Mouse (Mus musculus) heart, postnatal 0 days (tissue): ENCODE results near the gene Ttc19. TPM values are rescaled to one million over a fixed set of nuclear protein-coding genes. Genes with fewer than 3 reads are reported as not detected.

ENCODE experiments used
- ATAC-seq: fragments of 200-750 bp; cut with Nextera tagmentation; 2 replicates; pipeline ENCODE4 v1.8.0; 2017; ENCODE audit warnings: low read depth, moderate number of reproducible peaks, moderate library complexity; ENCODE audit not compliant: insufficient read depth
- DNase-seq: peaks from one replicate; pipeline ENCODE4 v3.0.0-alpha.2; 2016; ENCODE audit warnings: low spot score
- H3K27ac ChIP-seq: fragments of 300-500 bp; sonication (generic); 2 replicates; pipeline ENCODE4 v1.5.1; 2014; ENCODE audit warnings: low read depth, mild to moderate bottlenecking
- H3K27me3 ChIP-seq: fragments of 300-500 bp; sonication (generic); 2 replicates; pipeline ENCODE4 v1.6.1; 2014; ENCODE audit warnings: low read length, mixed read lengths; ENCODE audit not compliant: control insufficient read depth, insufficient read depth
- H3K36me3 ChIP-seq: fragments of 300-500 bp; sonication (generic); replicated peaks from 2 replicates; pipeline ENCODE4 v1.6.1; 2014; ENCODE audit warnings: low read length, mixed read lengths; ENCODE audit not compliant: control insufficient read depth, insufficient read depth
- H3K4me1 ChIP-seq: fragments of 300-500 bp; sonication (generic); 2 replicates; pipeline ENCODE4 v1.6.1; 2014; ENCODE audit warnings: antibody characterized with exemption; ENCODE audit not compliant: control insufficient read depth, insufficient read depth
- H3K4me2 ChIP-seq: fragments of 300-500 bp; sonication (generic); 2 replicates; pipeline ENCODE4 v1.6.1; 2014; ENCODE audit warnings: low read depth, mild to moderate bottlenecking, low read length, moderate library complexity
- H3K4me3 ChIP-seq: fragments of 300-500 bp; sonication (generic); 2 replicates; pipeline ENCODE4 v1.5.1; 2014; ENCODE audit warnings: low read depth, low read length
- H3K9ac ChIP-seq: fragments of 300-500 bp; sonication (generic); replicated peaks from 2 replicates; pipeline ENCODE4 v1.6.1; 2014; ENCODE audit warnings: low read depth, low read length, mixed read lengths
- H3K9me3 ChIP-seq: fragments of 300-500 bp; sonication (generic); replicated peaks from 2 replicates; pipeline ENCODE4 v1.6.1; 2016; ENCODE audit warnings: low read length; ENCODE audit not compliant: control insufficient read depth
- CTCF ChIP-seq: IDR thresholded peaks from 2 replicates; pipeline ENCODE4 v1.5.1; 2016; ENCODE audit warnings: antibody characterized with exemption, control low read depth, low read depth
- EP300 ChIP-seq: IDR thresholded peaks from 2 replicates; pipeline ENCODE4 v1.6.1; 2016; ENCODE audit warnings: antibody characterized with exemption, low read depth
- WGBS: fragments of 180-500 bp; shearing (Covaris S2); extraction: QIAGEN DNeasy Blood & Tissue Kit; methylation state at CpG from one replicate; pipeline ENCODE4 v1.1.7; 2014; 5-methylcytosine and 5-hydroxymethylcytosine counted together
- polyA plus RNA-seq: library from polyadenylated mRNA; unstranded; fragments of >200 nt; fragmentation: Nextera tagmentation; extraction: Ambion mirVana; gene quantifications from 2 replicates; pipeline ENCODE4 v1.2.1, GENCODE M21; 2015
- total RNA-seq: library from RNA; depleted of rRNA; stranded (reverse); fragments of >200 nt; gene quantifications from 2 replicates; pipeline ENCODE4 v1.2.3, GENCODE M21; 2014; ENCODE audit warnings: low replicate concordance

The Ttc19 gene
- total and polyA plus RNA-seq, 2 experiments from 2014 or later: 21.3 to 31.2 TPM

- H3K4me3 ChIP-seq: peak within 1 kb of the TSS; percentile 58
- WGBS: under 1% methylated on average over 66 of the region's 69 CpGs
- peaks cover 8% of the 10 kb centered on the region for H3K4me1 ChIP-seq
- peak within 1 kb of the TSS; percentile 96 for H3K4me2 ChIP-seq
- no peak for TF ChIP-seq EP300
- TF ChIP-seq CTCF: no peak
- H3K27ac ChIP-seq: no peak within 1 kb of the TSS
- peak; percentile 17 for DNase-seq
- peaks cover 47% of the 10 kb centered on the region for H3K27me3 ChIP-seq
- H3K9ac ChIP-seq: peak within 1 kb of the TSS; percentile 10; the same call in 1 of the 2 replicates
- no peaks in the 10 kb centered on the region for H3K36me3 ChIP-seq
- H3K9me3 ChIP-seq: no peaks in the 10 kb centered on the region
- ATAC-seq: peak; percentile 80
These were observed 32.6 kb upstream of the Ttc19 start, which contains the start of gene Adora2b for GRCm38 (mm10) chr11:62248401-62249244. Gene Adora2b, plus strand, starts transcription at chr11:62248984.

GRCm38 (mm10) chr11:62249266-62250037 is 31.8 kb upstream of the Ttc19 start:
- DNase-seq: no peak
- H3K4me2 ChIP-seq: peak overlapping the region; percentile 96
- H3K4me1 ChIP-seq: peaks cover 8% of the 10 kb centered on the region
- ATAC-seq: no peak; the same call in 1 of the 2 replicates
- H3K9ac ChIP-seq: peak overlapping the region; percentile 10; the same call in 1 of the 2 replicates
- H3K27me3 ChIP-seq: peaks cover 47% of the 10 kb centered on the region
- TF ChIP-seq EP300: no peak
- no peak for TF ChIP-seq CTCF
- no peak overlapping the region for H3K27ac ChIP-seq
- peak overlapping the region; percentile 58 for H3K4me3 ChIP-seq
- H3K9me3 ChIP-seq: no peaks in the 10 kb centered on the region
- WGBS: 6% methylated on average over 35 of the region's 35 CpGs
- H3K36me3 ChIP-seq: no peaks in the 10 kb centered on the region

- no peak overlapping the region for H3K9ac ChIP-seq
- H3K4me1 ChIP-seq: peaks cover 8% of the 10 kb centered on the region
- ATAC-seq: no peak
- H3K4me2 ChIP-seq: no peak overlapping the region
- WGBS: 61% methylated on average over 11 of the region's 11 CpGs
- peaks cover 47% of the 10 kb centered on the region for H3K27me3 ChIP-seq
- no peaks in the 10 kb centered on the region for H3K9me3 ChIP-seq
- no peak for DNase-seq
- TF ChIP-seq EP300: no peak
- TF ChIP-seq CTCF: no peak
- no peaks in the 10 kb centered on the region for H3K36me3 ChIP-seq
- no peak overlapping the region for H3K4me3 ChIP-seq
- no peak overlapping the region for H3K27ac ChIP-seq
These were observed 30.2 kb upstream of the Ttc19 start for GRCm38 (mm10) chr11:62251047-62251446.

GRCm38 (mm10) chr11:62253380-62253779 is 27.9 kb upstream of the Ttc19 start:
- no peak overlapping the region for H3K27ac ChIP-seq
- whole genome bisulfite sequencing: 82% methylated on average over 5 of the region's 5 CpGs
- no peak for ATAC-seq
- H3K9ac ChIP-seq: no peak overlapping the region
- peaks cover 43% of the 10 kb centered on the region for H3K27me3 ChIP-seq
- no peak overlapping the region for H3K4me3 ChIP-seq
- no peaks in the 10 kb centered on the region for H3K9me3 ChIP-seq
- H3K4me2 ChIP-seq: no peak overlapping the region
- DNase-seq: no peak
- TF ChIP-seq CTCF: no peak
- no peak for TF ChIP-seq EP300
- peaks cover 8% of the 10 kb centered on the region for H3K4me1 ChIP-seq
- no peaks in the 10 kb centered on the region for H3K36me3 ChIP-seq

- TF ChIP-seq EP300 (no peak), CTCF (no peak)
- Histone ChIP-seq H3K4me2 (no peak overlapping the region), H3K27me3 (no peaks in the 10 kb centered on the region), H3K9me3 (no peaks in the 10 kb centered on the region), H3K27ac (no peak overlapping the region), H3K9ac (no peak overlapping the region), H3K4me3 (no peak overlapping the region), H3K4me1 (no peaks in the 10 kb centered on the region), H3K36me3 (no peaks in the 10 kb centered on the region)
- ATAC-seq (no peak), DNase-seq (no peak)
- 55% methylated on average over 5 of the region's 5 CpGs for WGBS
These were observed 22.1 kb upstream of the Ttc19 start for GRCm38 (mm10) chr11:62259214-62259613.
